Mouse (Mus musculus) hindbrain, embryonic 12.5 days (tissue): ENCODE results near the gene Elp5. TPM values are rescaled to one million over a fixed set of nuclear protein-coding genes. Genes with fewer than 3 reads are reported as not detected.
A peak's percentile ranks its signal among the peaks of the same experiment; 100 is the strongest.

Source experiments
- ATAC-seq: fragments of 200-750 bp; cut with Nextera tagmentation; 2 replicates; pipeline ENCODE4 v1.8.0; 2017; ENCODE audit warnings: moderate TSS enrichment; ENCODE audit not compliant: low FRiP score
- H3K27ac ChIP-seq: fragments of 300-500 bp; sonication (generic); 2 replicates; pipeline ENCODE4 v1.5.1; 2016; ENCODE audit warnings: mild to moderate bottlenecking
- H3K27me3 ChIP-seq: fragments of 300-500 bp; sonication (generic); 2 replicates; pipeline ENCODE4 v1.6.1; 2016; ENCODE audit warnings: mild to moderate bottlenecking
- H3K36me3 ChIP-seq: fragments of 300-500 bp; sonication (generic); 2 replicates; pipeline ENCODE4 v1.6.1; 2016; ENCODE audit warnings: mild to moderate bottlenecking
- H3K4me1 ChIP-seq: fragments of 300-500 bp; sonication (generic); 2 replicates; pipeline ENCODE4 v1.6.1; 2016
- H3K4me2 ChIP-seq: fragments of 300-500 bp; sonication (generic); replicated peaks from 2 replicates; pipeline ENCODE4 v1.6.1; 2016; ENCODE audit warnings: mild to moderate bottlenecking
- H3K4me3 ChIP-seq: fragments of 300-500 bp; sonication (generic); 2 replicates; pipeline ENCODE4 v1.5.1; 2016; ENCODE audit warnings: mild to moderate bottlenecking
- H3K9ac ChIP-seq: fragments of 300-500 bp; sonication (generic); 2 replicates; pipeline ENCODE4 v1.6.1; 2016; ENCODE audit warnings: mild to moderate bottlenecking, moderate library complexity
- H3K9me3 ChIP-seq: fragments of 300-500 bp; sonication (generic); replicated peaks from 2 replicates; pipeline ENCODE4 v1.6.1; 2016; ENCODE audit warnings: mild to moderate bottlenecking
- WGBS: fragments of 180-500 bp; shearing (Covaris S2); methylation state at CpG from one replicate; pipeline ENCODE4 v1.1.7; 2016; 5-methylcytosine and 5-hydroxymethylcytosine counted together
- polyA plus RNA-seq: library from polyadenylated mRNA; unstranded; fragments of >200 nt; fragmentation: Nextera tagmentation; extraction: Ambion mirVana; gene quantifications from 2 replicates; pipeline ENCODE4 v1.2.1, GENCODE M21; 2016

Gene Elp5
- polyA plus RNA-seq, 1 experiment from 2014 or later = 127 TPM

DNA sequence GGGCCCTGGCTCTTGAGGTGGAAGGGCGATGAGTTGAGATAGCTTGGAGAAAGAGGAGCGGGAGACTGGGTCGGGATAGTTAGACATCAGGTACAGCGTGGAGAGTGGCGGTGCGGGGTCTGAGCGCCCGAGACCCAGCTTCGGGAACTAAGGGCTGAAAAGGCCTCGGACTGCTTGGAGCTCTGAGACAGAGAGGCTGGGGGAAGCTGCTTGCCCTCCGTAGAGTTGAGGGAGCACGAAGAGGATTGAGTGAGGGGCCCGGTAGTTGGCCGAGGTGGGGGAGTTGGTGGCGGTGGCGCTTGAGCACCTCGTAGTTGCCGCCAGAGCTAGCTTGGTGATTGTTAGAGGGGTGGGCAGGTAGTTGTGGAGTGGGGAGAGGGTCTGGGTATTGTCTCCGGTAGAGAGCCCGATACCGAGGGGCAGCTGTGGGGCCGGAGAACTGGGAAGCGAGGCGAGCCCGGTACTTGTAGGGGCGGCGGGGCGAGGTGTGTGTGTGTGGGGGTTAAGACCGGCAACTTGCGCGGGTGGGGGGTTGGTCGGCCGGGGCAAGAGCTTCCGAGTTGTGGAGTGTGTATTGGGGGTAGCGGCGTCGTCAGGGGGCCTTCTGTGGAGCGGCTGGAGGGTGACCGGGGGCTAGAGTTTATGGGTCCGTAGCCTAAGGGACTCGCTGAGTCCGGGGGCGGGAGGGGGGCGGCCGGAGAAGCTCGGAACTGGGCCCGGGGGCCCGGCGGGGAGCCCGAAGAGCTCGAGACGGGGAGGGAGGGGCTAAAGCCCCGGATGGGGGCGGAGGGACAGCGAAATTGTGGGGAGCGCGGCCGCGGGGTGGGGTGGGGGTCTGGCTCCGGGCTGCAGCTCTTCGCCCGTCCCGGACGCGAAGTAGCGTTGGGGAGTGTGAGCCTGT is 14.1 kb upstream of the Elp5 start:
- Histone ChIP-seq H3K4me2 (peak overlapping the region; percentile 62), H3K9me3 (no peaks in the 10 kb centered on the region), H3K4me3 (peak overlapping the region; percentile 83), H3K4me1 (peaks cover 32% of the 10 kb centered on the region), H3K9ac (peak overlapping the region; percentile 96), H3K27me3 (no peaks in the 10 kb centered on the region), H3K27ac (peak overlapping the region; percentile 94), H3K36me3 (peaks cover 37% of the 10 kb centered on the region)
- no peak; the same call in none of the 2 replicates for ATAC-seq
- WGBS = 1% methylated on average over 60 of the region's 66 CpGs

DNA sequence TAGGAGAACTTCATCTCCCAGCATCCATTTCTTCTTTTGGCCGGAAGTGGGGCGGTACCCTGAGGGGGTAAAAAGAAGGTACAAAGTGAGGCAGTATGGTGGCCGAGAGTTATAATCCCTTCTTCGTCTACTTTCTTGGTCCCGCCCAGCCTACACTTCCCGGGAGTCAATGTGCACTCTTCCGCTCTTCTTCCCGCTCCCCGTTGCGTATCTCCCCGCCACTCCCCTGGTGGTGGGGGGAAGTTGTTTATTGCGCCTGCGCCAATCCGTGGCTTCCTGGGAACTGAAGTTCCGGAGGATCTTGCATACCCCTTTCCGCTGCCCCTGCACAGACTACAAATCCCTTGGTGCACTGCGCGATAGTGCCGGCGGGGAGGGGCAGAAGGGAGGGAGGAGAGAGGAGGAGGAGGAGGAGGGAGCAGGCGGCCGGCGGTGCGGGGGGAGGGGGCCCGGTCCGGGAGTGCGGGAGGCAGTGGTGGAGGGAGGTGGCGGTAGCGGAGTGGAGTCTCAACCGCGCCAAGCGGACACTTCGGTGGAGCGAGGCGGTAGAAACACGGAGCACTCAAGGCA is 13.2 kb upstream of the Elp5 start, which contains the start of gene Phf23:
Gene Phf23 (plus strand): TSS at position 387 of the 570 bp plus-strand sequence.
- peak; percentile 83 for ATAC-seq
- peaks cover 31% of the 10 kb centered on the region for H3K4me1 ChIP-seq

DNA sequence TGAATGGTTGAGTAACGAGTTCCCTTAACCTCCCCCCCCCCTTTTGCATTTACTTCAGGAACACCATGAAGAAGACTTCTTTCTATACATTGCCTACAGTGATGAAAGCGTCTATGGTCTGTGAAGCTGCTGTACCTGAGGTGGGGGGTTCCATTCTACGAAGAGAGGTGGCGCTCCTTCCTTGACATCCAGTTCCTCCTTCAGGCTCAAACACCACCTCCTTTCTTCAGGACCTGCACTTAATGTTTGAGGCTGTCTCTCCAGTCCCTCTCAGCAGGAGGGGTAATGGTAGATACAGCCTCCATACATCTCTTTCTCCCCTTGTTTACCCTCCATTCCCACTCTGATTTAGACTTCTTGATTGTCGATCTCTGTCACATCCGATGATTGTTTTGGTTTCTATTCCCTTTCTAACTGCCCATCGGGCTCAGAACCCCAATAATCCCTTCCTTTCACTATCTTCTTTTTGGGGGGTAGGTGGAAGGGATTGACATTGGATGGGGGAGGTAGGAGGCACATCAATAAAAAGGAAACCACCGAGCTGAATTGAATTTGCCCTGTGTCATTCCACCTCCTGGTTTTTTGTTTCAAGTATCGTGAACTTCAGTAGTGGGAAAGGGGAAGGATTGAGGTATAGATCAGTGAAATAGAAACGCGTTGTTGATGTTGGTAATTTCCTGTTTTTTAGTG is 12.2 kb upstream of the Elp5 start:
- H3K9ac ChIP-seq = no peak overlapping the region
- ATAC-seq = no peak
- peaks cover 39% of the 10 kb centered on the region for H3K36me3 ChIP-seq
- H3K27me3 ChIP-seq = no peaks in the 10 kb centered on the region
- H3K27ac ChIP-seq = no peak overlapping the region
- peak overlapping the region; percentile 83; the same call in 1 of the 2 replicates for H3K4me3 ChIP-seq
- WGBS = 89% methylated on average over 11 of the region's 11 CpGs
- H3K9me3 ChIP-seq = no peaks in the 10 kb centered on the region
- H3K4me1 ChIP-seq = peaks cover 32% of the 10 kb centered on the region
- peak overlapping the region; percentile 62; the same call in 1 of the 2 replicates for H3K4me2 ChIP-seq

More for the DNA sequence above, 13.2 kb upstream of the Elp5 start, which contains the start of gene Phf23:
- H3K9ac ChIP-seq = peak within 1 kb of the TSS; percentile 96
- H3K27me3 ChIP-seq = no peaks in the 10 kb centered on the region
- H3K36me3 ChIP-seq = peaks cover 37% of the 10 kb centered on the region
- H3K9me3 ChIP-seq = no peaks in the 10 kb centered on the region
- H3K4me3 ChIP-seq = peak within 1 kb of the TSS; percentile 83
- peak within 1 kb of the TSS; percentile 62 for H3K4me2 ChIP-seq
- WGBS = under 1% methylated on average over 35 of the region's 36 CpGs
- H3K27ac ChIP-seq = peak within 1 kb of the TSS; percentile 94

DNA sequence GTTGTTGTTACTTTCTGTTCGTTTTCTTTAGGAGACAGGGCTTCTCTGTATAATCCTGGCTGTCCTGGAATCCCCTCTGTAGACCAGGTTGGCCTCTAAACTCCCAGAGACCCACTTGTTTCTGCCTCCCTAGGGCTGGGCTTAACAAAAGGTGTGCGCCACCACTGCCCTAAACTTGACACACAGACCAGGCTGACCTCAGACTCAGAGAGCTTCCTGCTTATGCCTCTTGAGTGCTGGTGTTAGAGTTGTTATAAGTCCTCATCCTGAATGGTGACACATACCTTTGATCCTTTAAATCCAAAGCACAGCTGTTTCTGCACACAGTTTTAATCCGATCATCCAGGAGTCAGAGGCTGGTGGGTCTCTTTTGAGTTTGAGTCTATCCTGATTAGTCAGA is 10.6 kb upstream of the Elp5 start:
- H3K36me3 ChIP-seq = peaks cover 39% of the 10 kb centered on the region
- WGBS = 87% methylated on average over 3 of the region's 3 CpGs
- peak overlapping the region; percentile 73 for H3K4me2 ChIP-seq
- peak overlapping the region; percentile 89 for H3K9ac ChIP-seq
- H3K9me3 ChIP-seq = no peaks in the 10 kb centered on the region
- ATAC-seq = no peak
- peaks cover 27% of the 10 kb centered on the region for H3K4me1 ChIP-seq
- H3K27ac ChIP-seq = no peak overlapping the region
- peak overlapping the region; percentile 77 for H3K4me3 ChIP-seq
- H3K27me3 ChIP-seq = no peaks in the 10 kb centered on the region

DNA sequence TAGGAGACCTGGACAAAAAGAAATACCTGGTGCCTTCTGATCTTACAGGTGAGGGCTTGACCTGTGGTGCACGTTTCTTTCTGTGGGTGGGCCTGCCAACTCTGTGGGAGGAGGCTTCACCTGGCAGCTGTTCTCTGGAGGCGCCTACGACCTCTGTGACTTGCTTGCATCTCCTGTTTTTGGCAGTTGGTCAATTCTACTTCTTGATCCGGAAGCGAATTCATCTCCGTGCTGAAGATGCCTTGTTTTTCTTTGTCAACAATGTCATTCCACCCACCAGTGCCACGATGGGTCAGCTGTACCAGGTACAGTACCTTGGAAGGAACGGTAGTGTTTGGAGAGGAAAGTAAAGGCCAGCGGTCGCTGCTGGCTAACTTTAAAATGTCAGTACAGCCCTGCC is 10.1 kb upstream of the Elp5 start:
- Histone ChIP-seq H3K9me3 (no peaks in the 10 kb centered on the region), H3K27ac (no peak overlapping the region), H3K4me1 (peaks cover 21% of the 10 kb centered on the region), H3K4me3 (peak overlapping the region; percentile 77), H3K4me2 (peak overlapping the region; percentile 73), H3K9ac (peak overlapping the region; percentile 89), H3K36me3 (peaks cover 43% of the 10 kb centered on the region), H3K27me3 (no peaks in the 10 kb centered on the region)
- no peak for ATAC-seq
- 90% methylated on average over 10 of the region's 10 CpGs for WGBS

DNA sequence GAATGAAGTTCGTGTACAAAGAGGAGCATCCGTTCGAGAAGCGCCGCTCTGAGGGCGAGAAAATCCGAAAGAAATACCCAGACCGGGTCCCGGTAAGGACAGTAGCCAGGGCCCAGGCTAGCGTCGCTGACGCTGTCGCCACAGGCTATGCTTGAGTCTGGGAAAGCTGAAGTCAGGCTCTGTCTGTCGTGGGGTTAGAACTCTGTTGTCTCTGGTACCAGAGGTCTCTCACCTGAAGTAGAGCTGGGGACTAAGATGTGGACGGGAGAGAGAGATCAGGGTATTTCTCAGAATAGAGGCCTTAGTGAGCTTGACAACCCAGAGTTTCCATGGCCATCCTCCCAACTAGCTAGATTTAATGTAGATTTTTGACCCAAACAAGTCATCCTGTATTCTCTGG is 9.4 kb upstream of the Elp5 start:
- Histone ChIP-seq H3K4me1 (peaks cover 19% of the 10 kb centered on the region), H3K4me2 (peak overlapping the region; percentile 73), H3K9me3 (no peaks in the 10 kb centered on the region), H3K27ac (peak overlapping the region; percentile 92), H3K36me3 (peaks cover 49% of the 10 kb centered on the region), H3K27me3 (no peaks in the 10 kb centered on the region), H3K9ac (peak overlapping the region; percentile 89), H3K4me3 (peak overlapping the region; percentile 77)
- ATAC-seq = 0 out of 2 replicates have a peak, but pooled peaks have one; percentile 11
- under 1% methylated on average over 15 of the region's 15 CpGs for WGBS

DNA sequence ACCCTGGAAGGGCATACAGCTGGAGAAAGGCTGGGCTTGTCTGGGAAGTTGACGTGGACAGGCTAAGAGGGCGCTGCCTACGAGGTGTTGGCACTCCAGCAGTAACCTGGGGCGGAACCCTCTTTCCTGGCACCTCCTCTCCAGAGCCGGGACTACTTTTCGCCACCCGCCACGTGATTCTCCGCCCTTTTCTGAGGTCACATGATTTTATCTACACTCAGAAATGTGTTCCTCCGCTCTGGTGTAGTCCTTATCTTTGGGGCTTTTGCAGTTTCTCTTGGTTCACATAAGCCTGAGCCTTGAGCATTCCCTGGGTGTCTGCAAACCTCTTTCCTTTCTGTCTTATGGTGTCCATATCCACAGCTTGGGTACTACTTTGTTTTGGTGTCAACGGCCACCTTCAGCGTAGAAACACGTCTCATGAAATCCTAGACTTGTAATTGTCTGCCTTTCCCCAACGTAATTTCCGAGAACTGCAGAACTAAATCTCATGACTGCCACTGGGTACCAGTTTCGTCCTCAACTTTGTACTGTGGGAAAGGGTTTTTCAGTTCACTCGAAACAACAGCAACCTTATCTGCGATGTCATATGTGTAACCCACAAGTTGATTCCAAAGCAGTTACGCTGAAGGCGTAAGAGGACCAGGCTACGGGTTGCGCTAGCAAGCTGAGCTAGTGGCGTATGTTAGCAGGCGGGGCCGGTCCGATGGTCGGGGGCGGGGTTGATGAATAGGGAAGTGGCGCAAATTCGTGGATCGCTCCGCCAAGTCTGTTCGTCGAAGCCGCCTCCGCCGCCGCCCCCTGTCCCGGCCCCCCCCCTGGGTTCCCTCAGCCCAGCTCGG is 8.8 kb upstream of the Elp5 start, which contains the start of gene Gabarap:
Gene Gabarap (plus strand): TSS at position 294 of the 842 bp plus-strand sequence.
- Histone ChIP-seq H3K4me3 (peak within 1 kb of the TSS; percentile 77), H3K36me3 (peaks cover 55% of the 10 kb centered on the region), H3K4me2 (peak within 1 kb of the TSS; percentile 73), H3K27ac (peak within 1 kb of the TSS; percentile 92), H3K9me3 (no peaks in the 10 kb centered on the region), H3K9ac (peak within 1 kb of the TSS; percentile 89), H3K4me1 (peaks cover 19% of the 10 kb centered on the region), H3K27me3 (no peaks in the 10 kb centered on the region)
- under 1% methylated on average over 40 of the region's 40 CpGs for WGBS
- ATAC-seq = peak; percentile 70

DNA sequence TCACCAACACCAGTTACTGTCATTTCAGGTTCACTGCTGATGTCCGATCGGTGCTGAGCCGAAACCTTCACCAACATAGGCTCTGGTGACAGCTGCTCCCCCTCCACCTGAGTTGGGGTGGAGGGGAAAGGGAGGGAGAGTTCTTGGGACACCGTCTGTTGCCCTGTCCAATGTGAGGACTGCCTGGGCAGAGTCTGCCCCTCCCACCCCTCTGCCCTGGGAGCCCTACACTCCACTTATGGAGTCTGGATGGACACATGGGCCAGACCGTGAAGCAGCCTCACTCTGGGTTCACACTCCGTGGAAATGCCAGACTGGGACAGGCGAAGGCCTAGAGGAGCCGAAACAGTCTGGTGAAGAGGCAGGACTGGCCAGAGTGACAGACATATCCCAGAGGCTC is 7.6 kb upstream of the Elp5 start:
- no peak overlapping the region for H3K27ac ChIP-seq
- H3K4me2 ChIP-seq = no peak overlapping the region
- no peak for ATAC-seq
- H3K9me3 ChIP-seq = no peaks in the 10 kb centered on the region
- WGBS = 91% methylated on average over 8 of the region's 8 CpGs
- peaks cover 19% of the 10 kb centered on the region for H3K4me1 ChIP-seq
- peaks cover 64% of the 10 kb centered on the region for H3K36me3 ChIP-seq
- 0 out of 2 replicates have a peak overlapping the region, but pooled peaks have one; percentile 24 for H3K9ac ChIP-seq
- no peaks in the 10 kb centered on the region for H3K27me3 ChIP-seq
- no peak overlapping the region for H3K4me3 ChIP-seq

DNA sequence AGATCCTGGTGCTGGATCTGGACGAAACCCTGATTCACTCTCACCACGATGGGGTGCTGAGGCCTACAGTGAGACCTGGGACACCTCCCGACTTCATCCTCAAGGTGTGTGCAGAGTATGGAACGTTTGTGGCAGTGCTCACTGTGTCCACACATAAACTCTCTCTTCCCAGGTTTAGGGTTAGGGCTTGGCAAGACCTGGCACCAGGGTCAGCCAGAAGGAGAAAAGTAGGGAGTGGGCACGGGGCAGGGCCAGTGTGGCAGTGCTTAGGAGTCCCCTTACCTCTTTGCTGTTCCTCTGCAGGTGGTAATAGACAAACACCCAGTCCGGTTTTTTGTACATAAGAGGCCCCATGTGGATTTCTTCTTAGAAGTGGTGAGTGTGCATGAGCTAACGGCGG is 2.1 kb upstream of the Elp5 start:
- 0 out of 2 replicates have a peak overlapping the region, but pooled peaks have one; percentile 4 for H3K4me2 ChIP-seq
- ATAC-seq = no peak
- no peak overlapping the region for H3K4me3 ChIP-seq
- H3K36me3 ChIP-seq = peaks cover 50% of the 10 kb centered on the region
- H3K27ac ChIP-seq = no peak overlapping the region
- H3K27me3 ChIP-seq = no peaks in the 10 kb centered on the region
- H3K4me1 ChIP-seq = peaks cover 24% of the 10 kb centered on the region
- no peaks in the 10 kb centered on the region for H3K9me3 ChIP-seq
- H3K9ac ChIP-seq = no peak overlapping the region
- 93% methylated on average over 8 of the region's 8 CpGs for WGBS

DNA sequence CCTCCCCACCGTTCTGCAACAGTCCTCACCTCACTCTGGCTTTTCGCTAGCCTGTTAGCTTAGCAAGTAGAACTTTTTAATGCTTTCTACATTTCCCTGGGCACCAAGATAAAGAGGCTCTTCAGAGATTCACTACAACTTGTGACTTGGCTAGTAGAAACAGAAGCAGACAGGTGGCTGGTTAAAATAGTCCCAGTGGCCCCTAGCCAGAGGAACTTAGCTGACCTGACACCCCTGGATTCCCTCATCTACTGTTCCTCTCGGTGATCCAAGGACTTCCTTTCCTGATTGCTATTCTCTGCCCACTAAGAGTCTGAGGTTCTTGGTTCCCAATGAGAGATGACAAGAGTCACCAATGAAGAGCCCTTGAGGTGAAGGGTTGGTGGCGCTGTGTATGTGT is 1.1 kb upstream of the Elp5 start:
- WGBS = 91% methylated on average over 4 of the region's 4 CpGs
- H3K27me3 ChIP-seq = no peaks in the 10 kb centered on the region
- no peak for ATAC-seq
- H3K4me2 ChIP-seq = peak overlapping the region; percentile 73
- H3K4me1 ChIP-seq = peaks cover 26% of the 10 kb centered on the region
- no peaks in the 10 kb centered on the region for H3K9me3 ChIP-seq
- no peak overlapping the region for H3K9ac ChIP-seq
- H3K27ac ChIP-seq = no peak overlapping the region
- H3K4me3 ChIP-seq = no peak overlapping the region
- peaks cover 42% of the 10 kb centered on the region for H3K36me3 ChIP-seq

DNA sequence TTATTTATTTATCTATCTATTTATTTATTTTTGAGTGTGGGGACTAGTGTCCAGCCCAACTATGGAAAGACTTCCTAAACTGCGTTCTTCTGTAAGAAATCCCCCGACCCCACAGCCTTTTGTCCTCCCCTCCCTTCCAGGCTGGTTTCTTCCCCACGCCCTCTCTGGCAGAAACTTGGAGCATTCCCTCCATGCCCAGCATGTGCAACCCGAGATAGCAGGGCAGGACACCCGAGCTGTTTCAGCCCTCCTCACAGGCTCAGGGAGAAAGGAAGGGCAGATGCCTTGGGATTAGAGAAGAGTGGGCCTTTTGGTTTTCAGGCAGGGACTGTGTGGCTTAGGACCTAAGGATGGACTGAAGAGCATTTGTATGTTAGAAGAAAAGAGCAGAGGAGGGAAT is 560 bp upstream of the Elp5 start:
- Histone ChIP-seq H3K27ac (no peak overlapping the region), H3K4me1 (peaks cover 26% of the 10 kb centered on the region), H3K9ac (peak overlapping the region; percentile 99), H3K27me3 (no peaks in the 10 kb centered on the region), H3K4me2 (peak overlapping the region; percentile 73), H3K9me3 (no peaks in the 10 kb centered on the region), H3K4me3 (peak overlapping the region; percentile 13; the same call in 1 of the 2 replicates), H3K36me3 (peaks cover 37% of the 10 kb centered on the region)
- no peak for ATAC-seq
- WGBS = 39% methylated on average over 5 of the region's 5 CpGs
